Mouse (Mus musculus): ENCODE measurements around the gene Rhog.

GRCm38 (mm10) chr7:102205646-102206045, 50.2 kb downstream of the Rhog start:
- TF ChIP-seq CTCF (IDR thresholded peaks at IDR 0.05; ENCODE audit: low read depth) (no peak), EP300 (IDR thresholded peaks at IDR 0.05; ENCODE audit: low read depth) (0 out of 2 replicates have a peak, but pooled peaks have one; percentile 9)
